Mouse (Mus musculus): ENCODE results near the gene Prph2. TPM values are rescaled to one million over a fixed set of nuclear protein-coding genes. Genes with fewer than 3 reads are reported as not detected.

Gene Prph2
- polyA plus RNA-seq, 1 experiment from 2014 or later, result not detected

GRCm38 (mm10) chr17:46885910-46886643 lies 24.2 kb upstream of the Prph2 start:
- Histone ChIP-seq H3K36me3 (replicated peaks; ENCODE audit: control insufficient read depth, insufficient read depth, low read depth, low read length) (no peaks in the 10 kb centered on the region), H3K27ac (replicated peaks; ENCODE audit: low read depth, low read length) (no peak overlapping the region), H3K27me3 (ENCODE audit: control insufficient read depth, insufficient read depth, low read length) (no peaks in the 10 kb centered on the region), H3K4me2 (ENCODE audit: low read depth, low read length) (no peak overlapping the region), H3K4me3 (ENCODE audit: low read depth, low read length) (no peak overlapping the region), H3K4me1 (ENCODE audit: control insufficient read depth, insufficient read depth, low read length) (no peaks in the 10 kb centered on the region), H3K9ac (replicated peaks; ENCODE audit: low read length) (no peak overlapping the region), H3K9me3 (replicated peaks; ENCODE audit: control insufficient read depth, low read length) (no peaks in the 10 kb centered on the region)
- WGBS, result 55% methylated on average over 17 of the region's 17 CpGs
- DNase-seq (ENCODE audit: low spot score) (no peak), ATAC-seq (replicated peaks; ENCODE audit: insufficient number of reproducible peaks, low FRiP score, low TSS enrichment, low read depth) (no peak)

DNA sequence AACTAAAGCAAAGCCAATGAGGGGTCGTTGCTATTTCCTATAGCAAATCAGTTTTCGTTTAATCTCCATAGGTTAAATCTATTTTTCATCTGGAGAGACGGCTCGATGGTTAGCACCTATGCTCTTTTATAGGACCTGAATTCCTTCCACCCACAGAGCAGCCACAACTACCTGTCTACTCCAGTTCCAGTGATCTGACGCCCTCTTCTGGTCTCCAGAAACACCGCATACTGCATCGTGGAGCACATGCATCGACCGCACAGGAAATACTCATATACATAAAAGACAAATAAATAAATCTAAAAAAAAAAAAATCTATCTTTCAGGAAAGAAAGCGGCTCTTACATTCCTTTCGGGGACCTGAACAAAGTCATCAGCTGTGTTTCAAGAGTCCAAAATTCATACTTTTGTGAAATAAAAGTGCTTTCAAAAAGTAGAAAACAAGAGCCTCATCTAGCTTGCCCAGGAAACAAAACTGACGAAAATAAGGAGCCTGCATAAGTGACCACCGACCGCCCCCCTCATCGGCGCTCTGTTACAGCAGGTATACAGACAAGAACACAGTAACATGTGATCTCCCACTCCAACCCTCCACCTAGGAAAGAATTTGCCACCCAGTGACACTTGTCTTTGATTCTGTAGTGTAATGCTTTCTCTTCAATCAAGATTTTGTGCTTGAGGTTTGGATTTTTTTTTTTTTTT lies 21.6 kb upstream of the Prph2 start:
- no peak for ATAC-seq (replicated peaks; ENCODE audit: insufficient number of reproducible peaks, low FRiP score, low TSS enrichment, low read depth)
- no peak overlapping the region for H3K27ac ChIP-seq (replicated peaks; ENCODE audit: low read depth, low read length)
- peak; percentile 69 for DNase-seq (ENCODE audit: low spot score)

DNA sequence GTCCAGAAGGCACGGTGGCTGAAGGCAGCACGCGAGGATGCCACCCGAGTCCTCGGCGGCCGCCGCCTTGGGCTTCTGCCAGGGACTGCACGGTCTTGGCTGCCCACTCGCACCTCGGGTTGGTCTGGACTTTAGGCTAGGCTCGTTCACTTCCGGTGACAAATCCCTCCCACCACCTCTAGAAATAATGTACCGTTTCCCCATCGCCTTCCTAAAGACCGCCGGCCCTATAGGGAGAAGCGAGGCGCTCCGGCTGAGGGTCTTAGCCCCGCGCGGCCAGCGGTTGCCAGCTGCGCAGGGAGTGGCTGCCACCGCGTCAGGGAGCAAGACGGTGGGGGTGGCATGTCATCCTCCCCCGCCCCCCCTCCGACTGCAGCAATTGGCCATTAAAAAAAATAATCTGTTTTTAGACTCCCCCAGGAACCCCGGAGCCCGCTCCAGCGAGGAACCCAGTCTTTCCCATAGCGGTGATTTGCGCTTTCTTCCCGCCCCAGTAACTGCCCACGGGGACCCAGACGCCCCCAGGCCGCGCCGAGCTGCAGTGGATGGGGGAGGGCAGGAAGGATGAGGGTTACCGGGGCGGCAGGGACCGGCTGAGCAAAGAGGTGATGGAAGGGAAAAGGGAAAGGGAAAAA lies 20.7 kb upstream of the Prph2 start:
- DNase-seq (ENCODE audit: low spot score) (peak; percentile 83), ATAC-seq (replicated peaks; ENCODE audit: insufficient number of reproducible peaks, low FRiP score, low TSS enrichment, low read depth) (peak; percentile 80)
- Histone ChIP-seq H3K36me3 (replicated peaks; ENCODE audit: control insufficient read depth, insufficient read depth, low read depth, low read length) (no peaks in the 10 kb centered on the region), H3K4me1 (ENCODE audit: control insufficient read depth, insufficient read depth, low read length) (peaks cover 4% of the 10 kb centered on the region), H3K27ac (replicated peaks; ENCODE audit: low read depth, low read length) (peak overlapping the region; percentile 95), H3K4me3 (ENCODE audit: low read depth, low read length) (peak overlapping the region; percentile 93), H3K9ac (replicated peaks; ENCODE audit: low read length) (peak overlapping the region; percentile 77), H3K9me3 (replicated peaks; ENCODE audit: control insufficient read depth, low read length) (no peaks in the 10 kb centered on the region), H3K4me2 (ENCODE audit: low read depth, low read length) (peak overlapping the region; percentile 88), H3K27me3 (ENCODE audit: control insufficient read depth, insufficient read depth, low read length) (no peaks in the 10 kb centered on the region)
- under 1% methylated on average over 43 of the region's 44 CpGs for WGBS

More for the DNA sequence above, 21.6 kb upstream of the Prph2 start:
- H3K4me3 ChIP-seq (ENCODE audit: low read depth, low read length), result peak overlapping the region; percentile 9; the same call in 1 of the 2 replicates
- H3K9me3 ChIP-seq (replicated peaks; ENCODE audit: control insufficient read depth, low read length), result no peaks in the 10 kb centered on the region
- peak overlapping the region; percentile 88 for H3K4me2 ChIP-seq (ENCODE audit: low read depth, low read length)
- H3K27me3 ChIP-seq (ENCODE audit: control insufficient read depth, insufficient read depth, low read length), result no peaks in the 10 kb centered on the region
- peak overlapping the region; percentile 77; the same call in 1 of the 2 replicates for H3K9ac ChIP-seq (replicated peaks; ENCODE audit: low read length)
- WGBS, result 32% methylated on average over 16 of the region's 16 CpGs
- H3K36me3 ChIP-seq (replicated peaks; ENCODE audit: control insufficient read depth, insufficient read depth, low read depth, low read length), result no peaks in the 10 kb centered on the region
- H3K4me1 ChIP-seq (ENCODE audit: control insufficient read depth, insufficient read depth, low read length), result peaks cover 4% of the 10 kb centered on the region

GRCm38 (mm10) chr17:46890116-46890815 lies 20.0 kb upstream of the Prph2 start, which contains the start of gene Tbcc:
Tbcc (plus strand) TSS chr17:46890684.
- DNase-seq (ENCODE audit: low spot score) (peak; percentile 98), ATAC-seq (replicated peaks; ENCODE audit: insufficient number of reproducible peaks, low FRiP score, low TSS enrichment, low read depth) (peak; percentile 84)
- Histone ChIP-seq H3K4me3 (ENCODE audit: low read depth, low read length) (peak within 1 kb of the TSS; percentile 93), H3K4me1 (ENCODE audit: control insufficient read depth, insufficient read depth, low read length) (peaks cover 4% of the 10 kb centered on the region), H3K4me2 (ENCODE audit: low read depth, low read length) (peak within 1 kb of the TSS; percentile 97), H3K27ac (replicated peaks; ENCODE audit: low read depth, low read length) (peak within 1 kb of the TSS; percentile 95), H3K9me3 (replicated peaks; ENCODE audit: control insufficient read depth, low read length) (no peaks in the 10 kb centered on the region), H3K36me3 (replicated peaks; ENCODE audit: control insufficient read depth, insufficient read depth, low read depth, low read length) (no peaks in the 10 kb centered on the region), H3K9ac (replicated peaks; ENCODE audit: low read length) (peak within 1 kb of the TSS; percentile 93), H3K27me3 (ENCODE audit: control insufficient read depth, insufficient read depth, low read length) (no peaks in the 10 kb centered on the region)
- whole genome bisulfite sequencing, result 0% methylated on average over 38 of the region's 40 CpGs

GRCm38 (mm10) chr17:46890843-46891594 lies 19.2 kb upstream of the Prph2 start:
- 3% methylated on average over 52 of the region's 64 CpGs for WGBS
- peak overlapping the region; percentile 93 for H3K4me3 ChIP-seq (ENCODE audit: low read depth, low read length)
- H3K9ac ChIP-seq (replicated peaks; ENCODE audit: low read length), result peak overlapping the region; percentile 93
- no peaks in the 10 kb centered on the region for H3K36me3 ChIP-seq (replicated peaks; ENCODE audit: control insufficient read depth, insufficient read depth, low read depth, low read length)
- H3K27me3 ChIP-seq (ENCODE audit: control insufficient read depth, insufficient read depth, low read length), result no peaks in the 10 kb centered on the region
- DNase-seq (ENCODE audit: low spot score) (no peak), ATAC-seq (replicated peaks; ENCODE audit: insufficient number of reproducible peaks, low FRiP score, low TSS enrichment, low read depth) (peak; percentile 20; the same call in 1 of the 2 replicates)
- H3K4me2 ChIP-seq (ENCODE audit: low read depth, low read length), result peak overlapping the region; percentile 97
- H3K4me1 ChIP-seq (ENCODE audit: control insufficient read depth, insufficient read depth, low read length), result peaks cover 4% of the 10 kb centered on the region
- H3K27ac ChIP-seq (replicated peaks; ENCODE audit: low read depth, low read length), result peak overlapping the region; percentile 78
- no peaks in the 10 kb centered on the region for H3K9me3 ChIP-seq (replicated peaks; ENCODE audit: control insufficient read depth, low read length)

DNA sequence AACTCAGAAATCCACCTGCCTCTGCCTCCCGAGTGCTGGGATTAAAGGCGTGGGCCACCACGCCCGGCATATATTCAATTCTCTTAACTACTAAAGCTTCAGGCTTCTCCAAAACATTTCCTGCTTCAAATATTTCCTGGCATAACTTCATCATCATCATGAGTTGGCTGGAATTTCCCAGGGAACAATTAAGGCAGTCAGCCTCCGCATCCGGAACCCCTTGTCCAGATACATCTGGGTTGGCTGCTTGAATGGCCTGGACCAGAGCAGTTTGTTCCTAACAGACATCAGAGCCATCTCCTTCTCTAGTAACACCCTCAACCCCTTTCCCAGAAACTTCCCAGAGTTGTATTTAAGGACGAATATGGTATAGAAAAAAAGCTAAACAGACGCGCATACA lies 14.8 kb upstream of the Prph2 start:
- H3K27ac ChIP-seq (replicated peaks; ENCODE audit: low read depth, low read length), result no peak overlapping the region
- no peaks in the 10 kb centered on the region for H3K9me3 ChIP-seq (replicated peaks; ENCODE audit: control insufficient read depth, low read length)
- 95% methylated on average over 9 of the region's 9 CpGs for WGBS
- ATAC-seq (replicated peaks; ENCODE audit: insufficient number of reproducible peaks, low FRiP score, low TSS enrichment, low read depth) (no peak), DNase-seq (ENCODE audit: low spot score) (no peak)
- no peak overlapping the region for H3K4me2 ChIP-seq (ENCODE audit: low read depth, low read length)
- no peaks in the 10 kb centered on the region for H3K27me3 ChIP-seq (ENCODE audit: control insufficient read depth, insufficient read depth, low read length)
- no peak overlapping the region for H3K9ac ChIP-seq (replicated peaks; ENCODE audit: low read length)
- H3K4me3 ChIP-seq (ENCODE audit: low read depth, low read length), result no peak overlapping the region
- H3K4me1 ChIP-seq (ENCODE audit: control insufficient read depth, insufficient read depth, low read length), result peaks cover 4% of the 10 kb centered on the region
- no peaks in the 10 kb centered on the region for H3K36me3 ChIP-seq (replicated peaks; ENCODE audit: control insufficient read depth, insufficient read depth, low read depth, low read length)

- 54% methylated on average over 13 of the region's 13 CpGs for WGBS
- Histone ChIP-seq H3K9me3 (replicated peaks; ENCODE audit: control insufficient read depth, low read length) (no peaks in the 10 kb centered on the region), H3K4me1 (ENCODE audit: control insufficient read depth, insufficient read depth, low read length) (peaks cover 3% of the 10 kb centered on the region), H3K36me3 (replicated peaks; ENCODE audit: control insufficient read depth, insufficient read depth, low read depth, low read length) (no peaks in the 10 kb centered on the region), H3K27me3 (ENCODE audit: control insufficient read depth, insufficient read depth, low read length) (no peaks in the 10 kb centered on the region), H3K27ac (replicated peaks; ENCODE audit: low read depth, low read length) (no peak overlapping the region), H3K9ac (replicated peaks; ENCODE audit: low read length) (no peak overlapping the region), H3K4me2 (ENCODE audit: low read depth, low read length) (no peak overlapping the region), H3K4me3 (ENCODE audit: low read depth, low read length) (no peak overlapping the region)
- ATAC-seq (replicated peaks; ENCODE audit: insufficient number of reproducible peaks, low FRiP score, low TSS enrichment, low read depth), result no peak
- no peak for DNase-seq (ENCODE audit: low spot score)
Measured at GRCm38 (mm10) chr17:46897221-46897950, 12.9 kb upstream of the Prph2 start.

Data from embryonic facial prominence, embryonic 11.5 days (tissue).